Mouse (Mus musculus) kidney, postnatal 4 days (tissue): ENCODE measurements around the gene Gm5861.
"Not testable (repeated sequence)": the region's sequence is repeated elsewhere in the genome, so short reads cannot be mapped to it uniquely, and the experiment has no call there.

Source experiments
- DNase-seq, 2 experiments: peaks; one replicate each; pipeline ENCODE4 v3.0.0; 2021; ENCODE audit warnings: mixed read lengths in 2 of 2

Gm5861 gene

GRCm38 (mm10) chr5:11182772-11183171 is at the start of gene Gm5861:
Gm5861 (plus strand) TSS chr5:11183072.
- not testable (repeated sequence) for DNase-seq

DNA sequence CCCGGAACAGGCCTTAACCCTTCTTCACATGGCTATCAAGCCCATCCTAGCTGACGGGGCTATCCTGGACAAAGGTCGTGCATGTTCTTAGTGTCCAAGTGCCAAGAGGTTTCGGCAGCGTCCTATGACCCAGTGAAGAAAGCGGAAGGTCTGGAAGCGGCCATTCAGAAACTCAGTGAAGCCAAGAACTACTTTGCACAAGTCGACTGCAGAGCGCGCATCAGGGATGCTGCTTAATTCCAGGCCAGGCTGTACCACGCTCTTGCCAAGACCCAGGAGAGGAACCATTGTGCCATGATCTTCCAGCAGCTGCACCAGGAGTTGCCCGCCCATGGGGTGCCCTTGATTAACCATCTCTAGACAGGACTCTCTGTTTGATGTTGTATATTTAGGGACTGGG is 44.8 kb upstream of the Gm5861 start:
- DNase-seq = peak; percentile 0 to 1
